Mouse (Mus musculus): ENCODE measurements around the gene 1700123O20Rik.

The 1700123O20Rik gene

GRCm38 (mm10) chr14:54724049-54724448, 38.0 kb downstream of the 1700123O20Rik start:
- DNase-seq (ENCODE audit: low spot score): no peak

- DNase-seq (ENCODE audit: low spot score): no peak
Measured at GRCm38 (mm10) chr14:54727565-54727964, 41.5 kb downstream of the 1700123O20Rik start.

GRCm38 (mm10) chr14:54728823-54729653, 43.0 kb downstream of the 1700123O20Rik start:
- no peak for DNase-seq (ENCODE audit: low spot score)

- no peak for DNase-seq (ENCODE audit: low spot score)
Measured at GRCm38 (mm10) chr14:54730305-54730704, 44.3 kb downstream of the 1700123O20Rik start.

- no peak for DNase-seq (ENCODE audit: low spot score)
Measured at GRCm38 (mm10) chr14:54732206-54732605, 46.2 kb downstream of the 1700123O20Rik start.

- no peak for DNase-seq (ENCODE audit: low spot score)
Measured at GRCm38 (mm10) chr14:54734004-54734403, 48.0 kb downstream of the 1700123O20Rik start.

GRCm38 (mm10) chr14:54735221-54735620, 49.2 kb downstream of the 1700123O20Rik start:
- DNase-seq (ENCODE audit: low spot score): no peak

- DNase-seq (ENCODE audit: low spot score): no peak
Measured at GRCm38 (mm10) chr14:54736555-54737552, 50.8 kb downstream of the 1700123O20Rik start.

GRCm38 (mm10) chr14:54737634-54738033, 51.6 kb downstream of the 1700123O20Rik start:
- DNase-seq (ENCODE audit: low spot score): no peak
